Mouse (Mus musculus) left cerebral cortex, postnatal 36 days (tissue): ENCODE measurements around the gene 9130023H24Rik. TPM values are rescaled to one million over a fixed set of nuclear protein-coding genes. Genes with fewer than 3 reads are reported as not detected.

Experiments used
- DNase-seq, 2 experiments: peaks; one replicate each; pipeline ENCODE4 v3.0.0; 2021 to 2022; ENCODE audit warnings: low spot score in 2 of 2, mixed read lengths in 1 of 2
- intact Hi-C: fragments of 180-260 bp; cut with DNase I; formaldehyde crosslinking; loops from one replicate; pipeline ENCODE4 v1.15.1; 2025
- total RNA-seq, 2 experiments: library from RNA; stranded (reverse); gene quantifications; 2 replicates each; pipeline ENCODE4 v1.2.3; 2021

9130023H24Rik gene
- total RNA-seq = 1 to 10 TPM; 2.7 to 3.7 TPM

DNA sequence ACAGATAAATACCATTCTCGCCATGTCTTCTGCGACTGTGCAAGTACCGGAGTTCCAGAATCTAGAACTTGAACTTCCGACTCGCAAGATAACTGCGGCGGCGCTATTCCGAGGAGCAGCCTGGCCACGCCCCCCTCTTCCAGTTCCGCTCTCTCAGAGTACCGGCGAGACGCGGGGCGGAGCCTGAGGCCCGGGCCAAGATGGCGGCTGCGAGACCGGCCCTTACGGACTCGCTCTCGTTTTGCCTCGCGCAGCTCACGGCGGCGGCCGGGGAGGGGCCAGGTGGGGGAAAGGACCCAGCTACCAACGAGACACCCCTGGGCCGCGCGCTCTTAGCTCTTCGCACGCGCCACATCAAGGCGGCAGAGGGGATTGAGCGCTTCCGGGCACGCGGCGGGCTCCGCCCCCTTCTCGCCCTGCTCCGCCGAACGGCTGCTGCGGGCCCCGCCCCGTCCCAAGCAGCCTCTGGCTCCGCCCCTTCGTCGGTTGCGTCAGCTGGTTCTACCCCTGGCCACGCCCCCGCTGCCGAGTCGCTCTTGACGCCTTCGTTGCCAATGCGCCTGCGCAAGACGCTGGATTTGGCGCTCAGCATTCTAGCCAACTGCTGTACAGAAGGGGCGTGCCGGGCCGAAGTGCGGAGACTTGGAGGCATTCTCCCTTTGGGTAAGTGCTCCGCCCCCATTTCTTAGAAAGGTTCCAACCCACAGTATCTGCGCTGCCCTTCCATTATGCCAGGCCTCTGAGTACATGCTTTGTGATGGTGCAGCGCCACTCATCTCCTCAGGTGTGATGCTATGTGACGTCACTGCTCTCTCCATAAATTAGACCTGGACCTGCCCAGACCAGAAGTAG, at the start of gene 9130023H24Rik:
9130023H24Rik (minus strand) TSS at position 105 of the 852 bp plus-strand sequence.
- intact Hi-C loops = loop anchor here (2.0 to 10.0 kb wide), 3 partner anchors 227 to 469 kb away; partner anchors contain the start of gene Tial1
- DNase-seq = peak; percentile 100

GRCm38 (mm10) chr7:128285060-128285459, 47.2 kb upstream of the 9130023H24Rik start:
- intact Hi-C loops = no loop called here
- no peak for DNase-seq

DNA sequence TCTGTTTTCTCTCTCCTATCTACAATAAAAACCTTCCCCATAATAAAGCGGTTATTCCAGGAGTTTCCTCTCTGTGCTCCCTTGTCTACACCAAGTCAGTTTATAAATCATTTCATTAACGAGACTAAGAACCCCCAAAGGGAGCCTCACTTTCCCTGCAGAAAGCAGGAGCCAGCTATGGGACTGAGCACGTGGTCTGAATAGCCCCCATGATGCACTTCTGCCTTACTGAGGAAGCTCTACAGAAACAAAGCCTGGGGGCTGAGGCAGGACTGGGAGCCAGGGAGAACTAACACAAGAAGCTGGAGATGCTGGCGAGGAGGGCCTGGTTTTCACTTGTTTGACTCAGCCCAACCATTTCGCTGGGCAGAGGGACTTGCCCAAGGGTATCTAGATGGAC, 46.2 kb upstream of the 9130023H24Rik start:
- intact Hi-C loops = no loop called here

DNA sequence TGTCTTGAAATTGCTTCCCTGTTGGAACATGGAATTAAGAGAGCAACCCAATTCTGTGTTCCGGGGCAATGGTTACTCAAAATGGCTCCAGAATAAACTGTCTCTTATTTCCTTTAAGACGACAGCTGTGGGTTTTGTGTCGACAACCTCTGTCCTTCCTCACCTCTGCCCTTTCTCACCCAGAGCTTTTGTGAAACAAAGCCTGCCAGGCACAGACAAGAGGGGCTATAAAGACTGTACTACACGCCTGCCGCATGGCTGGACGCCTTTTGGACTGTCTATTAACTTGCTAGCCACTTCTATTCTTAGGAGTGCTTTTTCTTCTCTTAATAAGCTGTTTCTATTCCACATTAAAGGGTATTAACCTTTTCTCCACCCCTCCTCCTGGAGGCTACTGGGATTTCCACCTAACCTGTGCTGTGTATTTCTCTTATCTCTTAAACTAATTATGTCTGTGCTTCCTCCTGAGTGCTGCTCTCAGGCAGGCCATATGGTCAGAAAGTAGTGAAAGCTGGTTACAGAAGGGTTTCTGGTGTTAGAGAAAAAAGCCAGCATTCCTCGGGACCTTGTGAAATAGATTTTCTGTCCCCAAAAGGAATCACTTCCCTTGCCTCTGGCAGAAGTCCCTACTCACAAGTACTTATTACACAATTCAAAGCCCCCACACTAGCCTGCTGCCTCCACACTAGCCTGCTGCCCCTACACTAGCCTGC, 44.9 kb upstream of the 9130023H24Rik start:
- DNase-seq = no peak
- intact Hi-C loops = no loop called here

More for the DNA sequence above, 46.2 kb upstream of the 9130023H24Rik start:
- no peak for DNase-seq

DNA sequence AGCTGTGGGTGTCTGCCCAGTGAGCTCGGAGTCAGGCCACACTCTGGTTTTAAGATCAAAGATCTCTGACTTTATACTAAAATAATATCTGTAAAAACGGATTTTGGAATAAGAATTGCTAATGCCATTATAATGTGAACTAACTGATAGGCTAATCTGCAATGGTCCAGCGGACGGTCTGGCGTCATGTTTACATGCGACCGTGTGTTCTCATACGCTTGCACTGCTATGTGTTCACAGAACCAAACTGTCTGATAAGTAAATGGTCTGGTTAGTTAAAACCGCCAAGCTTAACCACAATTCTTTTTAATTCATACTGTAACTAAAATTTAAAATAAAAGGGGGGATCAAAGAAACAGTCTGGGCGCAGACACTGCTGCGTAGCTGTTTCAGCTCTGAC, 43.9 kb upstream of the 9130023H24Rik start:
- intact Hi-C loops = no loop called here
- DNase-seq = no peak

GRCm38 (mm10) chr7:128279750-128280149, 41.9 kb upstream of the 9130023H24Rik start:
- no peak for DNase-seq
- intact Hi-C loops = no loop called here

DNA sequence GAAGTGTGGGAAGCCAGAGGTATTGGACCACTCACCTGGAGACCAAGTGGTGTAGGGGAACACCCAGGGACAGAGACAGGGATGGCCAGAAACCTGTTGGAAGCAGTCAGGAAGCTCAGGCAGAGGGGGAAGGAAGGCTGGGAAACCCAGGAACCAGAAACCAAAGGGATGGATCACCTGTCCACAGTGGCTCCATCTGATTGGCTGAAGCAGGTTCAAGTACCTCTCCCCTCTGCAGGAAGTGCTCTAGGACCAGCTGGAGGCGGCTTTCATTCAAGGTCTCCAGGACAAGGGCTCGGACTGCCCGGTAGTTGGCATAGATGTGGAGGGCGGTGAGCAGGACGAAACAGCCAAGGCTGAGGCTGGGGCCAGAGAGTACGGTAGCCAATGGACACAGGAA, 38.2 kb upstream of the 9130023H24Rik start:
- no peak for DNase-seq
- intact Hi-C loops = no loop called here

GRCm38 (mm10) chr7:128271496-128271895, 33.7 kb upstream of the 9130023H24Rik start:
- DNase-seq = no peak
- intact Hi-C loops = no loop called here

GRCm38 (mm10) chr7:128270431-128270850, 32.6 kb upstream of the 9130023H24Rik start:
- intact Hi-C loops = no loop called here
- no peak for DNase-seq

DNA sequence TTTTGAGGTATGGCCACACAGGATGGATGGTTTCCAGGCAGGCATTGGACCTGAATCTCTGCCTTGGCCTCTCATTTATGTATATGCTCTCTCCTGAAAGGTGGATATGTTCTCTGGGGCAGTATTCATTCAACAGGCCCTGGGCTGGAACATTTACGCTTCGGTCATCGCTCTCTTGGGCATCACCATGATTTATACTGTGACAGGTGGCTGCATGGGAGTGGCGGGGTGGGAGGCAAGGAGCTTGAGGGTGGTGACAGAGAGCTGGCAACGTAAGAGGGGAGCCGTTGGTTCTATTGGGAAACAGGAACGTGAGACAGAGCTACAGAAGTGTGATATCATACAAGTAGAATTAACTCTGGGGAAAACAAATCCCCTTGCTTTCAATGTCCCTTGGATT, 30.0 kb upstream of the 9130023H24Rik start:
- intact Hi-C loops = no loop called here
- no peak for DNase-seq

GRCm38 (mm10) chr7:128267391-128267790, 29.6 kb upstream of the 9130023H24Rik start:
- DNase-seq = no peak
- intact Hi-C loops = no loop called here

DNA sequence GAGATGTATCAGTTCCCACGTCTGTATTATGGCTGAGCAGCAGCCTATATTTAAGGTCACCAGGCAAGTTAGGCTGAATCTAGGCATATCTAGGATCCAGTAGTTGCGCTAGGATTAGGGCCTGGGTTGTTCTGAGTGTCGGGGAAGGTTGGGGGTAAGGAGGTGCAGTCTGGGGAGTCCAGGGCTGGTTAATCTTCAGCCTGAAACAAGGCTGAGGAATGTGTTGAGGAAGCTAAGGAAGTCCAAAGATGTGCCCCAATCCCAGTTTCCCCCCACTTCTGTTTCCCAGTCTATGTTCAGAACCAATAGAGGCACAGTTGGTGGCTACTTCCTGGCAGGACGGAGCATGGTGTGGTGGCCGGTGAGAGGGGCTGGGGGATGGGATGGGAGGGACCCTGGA, 28.2 kb upstream of the 9130023H24Rik start:
- intact Hi-C loops = no loop called here
- no peak for DNase-seq

- DNase-seq = no peak
- intact Hi-C loops = no loop called here
These were observed 27.6 kb upstream of the 9130023H24Rik start, which contains the start of gene Slc5a2 for GRCm38 (mm10) chr7:128265411-128265810. TSS of gene Slc5a2 (plus strand) at chr7:128265657.

- intact Hi-C loops = no loop called here
- DNase-seq = no peak
These were observed 19.0 kb upstream of the 9130023H24Rik start for GRCm38 (mm10) chr7:128256783-128257334.

GRCm38 (mm10) chr7:128255757-128256156, 17.9 kb upstream of the 9130023H24Rik start:
- no peak for DNase-seq
- intact Hi-C loops = no loop called here

GRCm38 (mm10) chr7:128254978-128255377, 17.1 kb upstream of the 9130023H24Rik start:
- no peak for DNase-seq
- intact Hi-C loops = no loop called here

GRCm38 (mm10) chr7:128252609-128253008, 14.8 kb upstream of the 9130023H24Rik start:
- intact Hi-C loops = no loop called here

DNA sequence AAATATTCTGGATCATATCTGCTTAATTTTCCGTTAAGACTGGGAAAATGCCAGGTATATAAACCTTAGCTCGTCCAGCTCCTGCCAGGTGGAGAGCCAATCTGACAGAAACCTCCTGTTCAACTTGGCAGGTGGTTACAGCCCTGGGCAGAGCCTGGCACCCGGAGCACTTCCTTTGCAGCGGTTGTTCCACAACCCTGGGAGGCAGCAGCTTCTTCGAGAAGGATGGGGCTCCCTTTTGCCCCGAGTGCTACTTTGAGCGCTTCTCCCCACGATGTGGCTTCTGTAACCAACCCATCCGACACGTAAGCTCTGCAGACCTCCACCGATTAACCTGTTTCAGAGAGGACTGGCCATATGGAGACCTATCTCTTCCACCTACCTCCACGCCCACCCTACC, 14.1 kb upstream of the 9130023H24Rik start:
- no peak for DNase-seq
- intact Hi-C loops = no loop called here

More at GRCm38 (mm10) chr7:128252609-128253008, 14.8 kb upstream of the 9130023H24Rik start:
- DNase-seq = peak; percentile 78 to 84

GRCm38 (mm10) chr7:128249998-128250397, 12.2 kb upstream of the 9130023H24Rik start:
- no peak for DNase-seq
- intact Hi-C loops = loop anchor here (5.0 kb wide), 1 partner anchor 47 kb away; the partner anchor contains the start of gene BC017158
